ENCODE assay signal across 8 mouse cellular contexts in the genomic region with DNA sequence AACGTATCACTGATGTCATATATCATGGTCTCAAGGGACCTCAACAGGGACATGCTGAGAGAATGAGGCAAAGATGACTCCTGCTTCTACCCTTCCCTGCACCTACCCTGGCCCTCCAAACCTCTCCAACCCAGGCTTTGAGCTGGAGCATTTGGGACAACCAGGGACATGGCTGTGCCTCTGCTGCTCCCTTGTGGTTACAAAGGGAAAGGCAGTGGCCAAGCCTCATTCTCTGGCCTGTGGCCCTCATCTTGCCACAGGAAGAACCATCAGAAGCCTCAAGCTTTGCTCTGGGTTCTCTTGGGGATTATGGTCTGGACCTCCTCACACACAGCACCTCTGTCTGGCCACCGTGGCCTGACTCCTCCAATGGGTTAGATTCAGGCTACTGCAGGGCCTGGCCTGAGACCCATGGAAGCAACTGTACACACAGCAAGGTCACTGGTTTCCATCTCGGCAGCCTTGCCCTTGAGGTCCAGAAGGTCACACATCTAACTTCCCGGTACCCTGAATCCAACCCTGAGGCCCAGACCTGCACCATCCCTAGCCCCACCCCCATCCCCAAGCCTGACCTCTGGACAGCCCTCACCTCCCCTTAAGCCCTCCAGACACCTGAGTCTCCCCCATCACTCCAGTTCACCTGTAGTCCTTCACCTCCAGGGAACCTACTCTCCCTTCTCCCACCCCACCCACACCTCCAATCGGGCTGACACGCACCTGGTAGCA. TPM values are rescaled to one million over a fixed set of nuclear protein-coding genes. Genes with fewer than 3 reads are reported as not detected.
A peak's percentile ranks its signal among the peaks of the same experiment; 100 is the strongest.
DNase-seq lines count a peak whose midpoint lies in the region; ATAC-seq lines count a peak whose summit lies in the region.

No protein-coding gene starts in this region.

- ATAC-seq in intestine, embryonic 14.5 days (replicated peaks; ENCODE audit: low FRiP score, low TSS enrichment, low read depth), result peak; percentile 81
- ATAC-seq in activated CD4-positive, CD25-positive, alpha-beta regulatory T cell, adult 4 months, result no peak

- 0 out of 2 replicates have a peak, but pooled peaks cover 4% of the 10 kb centered on the region for H3K4me1 ChIP-seq in intestine, embryonic 14.5 days (replicated peaks; ENCODE audit: control insufficient read depth, insufficient read depth, low read length)
- peaks cover 44% of the 10 kb centered on the region for H3K4me1 ChIP-seq in megakaryocyte, embryonic 14.5 days

- no peaks in the 10 kb centered on the region for H3K9me3 ChIP-seq in intestine, embryonic 14.5 days (ENCODE audit: control insufficient read depth, low read length)
- H3K9me3 ChIP-seq in megakaryocyte, embryonic 14.5 days, result peaks cover 14% of the 10 kb centered on the region; the same call in 1 of the 2 replicates

- no peak overlapping the region for H3K4me3 ChIP-seq in intestine, embryonic 14.5 days (ENCODE audit: low read depth, low read length)
- H3K4me3 ChIP-seq in megakaryocyte, embryonic 14.5 days (replicated peaks), result peak overlapping the region; percentile 74

- H3K36me3 ChIP-seq in intestine, embryonic 14.5 days (ENCODE audit: control insufficient read depth, insufficient read depth, low read length), result no peaks in the 10 kb centered on the region
- no peaks in the 10 kb centered on the region for H3K36me3 ChIP-seq in megakaryocyte, embryonic 14.5 days (replicated peaks; ENCODE audit: low read length)

- 54% methylated on average over 6 of the region's 6 CpGs for WGBS in intestine, embryonic 14.5 days

- no peak overlapping the region for H3K4me2 ChIP-seq in intestine, embryonic 14.5 days (ENCODE audit: low read length)

- peak; percentile 84 for DNase-seq in ZHBTc4 (ENCODE audit: low read depth, low spot score)
- DNase-seq in cerebellum, adult 9-10 months, result peak; percentile 85
- peak; percentile 63 to 67 for DNase-seq in frontal cortex, postnatal 25 days (ENCODE audit: low spot score in 2 of 2)
- DNase-seq in intestine, embryonic 14.5 days (ENCODE audit: low spot score), result peak; percentile 85
- DNase-seq in left cerebral cortex, adult 8-10 months (ENCODE audit: low spot score in 2 of 2), result peak; percentile 29 to 51
- peak; percentile 64 for DNase-seq in skeletal muscle tissue, adult 2 months (ENCODE audit: low read depth, low spot score)

- H3K27ac ChIP-seq in intestine, embryonic 14.5 days (ENCODE audit: low read depth), result no peak overlapping the region

- no peak overlapping the region for H3K9ac ChIP-seq in intestine, embryonic 14.5 days (ENCODE audit: low read length)

- H3K27me3 ChIP-seq in intestine, embryonic 14.5 days (replicated peaks; ENCODE audit: control insufficient read depth, insufficient read depth, low read length), result no peaks in the 10 kb centered on the region
- peaks cover 15% of the 10 kb centered on the region for H3K27me3 ChIP-seq in megakaryocyte, embryonic 14.5 days (replicated peaks)

RNA-seq across cellular contexts. Expression of gene BC017158, which starts 47.1 kb away (rescaled TPM):
- 49.5 and 51.0 TPM in 2 replicates for polyA plus RNA-seq in intestine, embryonic 14.5 days (2014; fragmentation: Nextera tagmentation; extraction: Ambion mirVana)
- 10 to 100 TPM; 25.7 to 29.4 (median 28.9) TPM for total RNA-seq in left cerebral cortex, adult 8-10 months (2022)
- 17.4 and 21.3 TPM in 2 replicates for polyA plus RNA-seq in megakaryocyte, embryonic 14.5 days (2012; ENCODE audit: insufficient read depth, low replicate concordance)
- 10 to 100 TPM in 1 of 2 experiments, 1 to 10 TPM in 1; 7.8 to 10.1 TPM for polyA plus RNA-seq in activated CD4-positive, CD25-positive, alpha-beta regulatory T cell, adult 4 months (2017; shearing (Covaris generic))
